Mouse (Mus musculus) heart, adult 11 months (tissue): ENCODE results near the gene Gjc3.

ENCODE experiments used
- DNase-seq: peaks from one replicate; pipeline ENCODE4 v3.0.0; 2022

Gene Gjc3

GRCm38 (mm10) chr5:137909564-137910262 lies 53.2 kb downstream of the Gjc3 start:
- DNase-seq, result no peak
